Mouse (Mus musculus): ENCODE results near the gene Camk2d. TPM values are rescaled to one million over a fixed set of nuclear protein-coding genes. Genes with fewer than 3 reads are reported as not detected.
A peak's percentile ranks its signal among the peaks of the same experiment; 100 is the strongest.

Camk2d gene
- polyA plus RNA-seq, 1 experiment from 2014 or later = 34.9 TPM

- 33% methylated on average over 10 of the region's 10 CpGs for WGBS
- no peak overlapping the region for H3K9ac ChIP-seq (ENCODE audit: low read length)
- peak overlapping the region; percentile 67 for H3K27ac ChIP-seq (replicated peaks)
- H3K4me1 ChIP-seq (replicated peaks; ENCODE audit: control insufficient read depth, insufficient read depth) = peaks cover 5% of the 10 kb centered on the region; the same call in 1 of the 2 replicates
- no peak overlapping the region; the same call in 1 of the 2 replicates for H3K4me3 ChIP-seq (ENCODE audit: low read depth, low read length)
- no peaks in the 10 kb centered on the region for H3K27me3 ChIP-seq (ENCODE audit: control insufficient read depth, insufficient read depth, low read length)
- H3K4me2 ChIP-seq (replicated peaks; ENCODE audit: low read depth) = no peak overlapping the region
- H3K36me3 ChIP-seq (ENCODE audit: control insufficient read depth, insufficient read depth, low read length) = no peaks in the 10 kb centered on the region
- ATAC-seq (ENCODE audit: low FRiP score, low TSS enrichment) (no peak; the same call in 1 of the 2 replicates), DNase-seq (ENCODE audit: low spot score) (no peak)
- no peaks in the 10 kb centered on the region for H3K9me3 ChIP-seq (ENCODE audit: control insufficient read depth, low read length)
- TF ChIP-seq CTCF (IDR thresholded peaks at IDR 0.05; ENCODE audit: low read depth) = peak; percentile 4; the same call in 1 of the 2 replicates
- TF ChIP-seq EP300 (optimal IDR thresholded peaks at IDR 0.05) = no peak
Measured at GRCm38 (mm10) chr3:126668692-126669091, 72.6 kb downstream of the Camk2d start.

- peaks cover 5% of the 10 kb centered on the region; the same call in 1 of the 2 replicates for H3K4me1 ChIP-seq (replicated peaks; ENCODE audit: control insufficient read depth, insufficient read depth)
- no peak for TF ChIP-seq CTCF (IDR thresholded peaks at IDR 0.05; ENCODE audit: low read depth)
- no peak for TF ChIP-seq EP300 (optimal IDR thresholded peaks at IDR 0.05)
- no peaks in the 10 kb centered on the region for H3K9me3 ChIP-seq (ENCODE audit: control insufficient read depth, low read length)
- ATAC-seq (ENCODE audit: low FRiP score, low TSS enrichment) (no peak), DNase-seq (ENCODE audit: low spot score) (no peak)
- 64% methylated on average over 3 of the region's 3 CpGs for WGBS
- H3K4me2 ChIP-seq (replicated peaks; ENCODE audit: low read depth) = no peak overlapping the region
- H3K27ac ChIP-seq (replicated peaks) = no peak overlapping the region
- no peak overlapping the region for H3K4me3 ChIP-seq (ENCODE audit: low read depth, low read length)
- H3K36me3 ChIP-seq (ENCODE audit: control insufficient read depth, insufficient read depth, low read length) = no peaks in the 10 kb centered on the region
- no peak overlapping the region for H3K9ac ChIP-seq (ENCODE audit: low read length)
- H3K27me3 ChIP-seq (ENCODE audit: control insufficient read depth, insufficient read depth, low read length) = no peaks in the 10 kb centered on the region
Measured at GRCm38 (mm10) chr3:126670413-126670812, 74.3 kb downstream of the Camk2d start.

GRCm38 (mm10) chr3:126671292-126671691 lies 75.2 kb downstream of the Camk2d start:
- H3K27ac ChIP-seq (replicated peaks) = no peak overlapping the region
- no peaks in the 10 kb centered on the region for H3K27me3 ChIP-seq (ENCODE audit: control insufficient read depth, insufficient read depth, low read length)
- H3K9ac ChIP-seq (ENCODE audit: low read length) = no peak overlapping the region
- no peak overlapping the region for H3K4me2 ChIP-seq (replicated peaks; ENCODE audit: low read depth)
- ATAC-seq (ENCODE audit: low FRiP score, low TSS enrichment) (no peak), DNase-seq (ENCODE audit: low spot score) (no peak)
- no peaks in the 10 kb centered on the region for H3K36me3 ChIP-seq (ENCODE audit: control insufficient read depth, insufficient read depth, low read length)
- TF ChIP-seq EP300 (optimal IDR thresholded peaks at IDR 0.05) (no peak), CTCF (IDR thresholded peaks at IDR 0.05; ENCODE audit: low read depth) (no peak)
- H3K9me3 ChIP-seq (ENCODE audit: control insufficient read depth, low read length) = no peaks in the 10 kb centered on the region
- no peak overlapping the region for H3K4me3 ChIP-seq (ENCODE audit: low read depth, low read length)
- peaks cover 5% of the 10 kb centered on the region; the same call in 1 of the 2 replicates for H3K4me1 ChIP-seq (replicated peaks; ENCODE audit: control insufficient read depth, insufficient read depth)
- 62% methylated on average over 6 of the region's 6 CpGs for WGBS

- Histone ChIP-seq H3K9ac (ENCODE audit: low read length) (no peak overlapping the region), H3K36me3 (ENCODE audit: control insufficient read depth, insufficient read depth, low read length) (no peaks in the 10 kb centered on the region), H3K9me3 (ENCODE audit: control insufficient read depth, low read length) (no peaks in the 10 kb centered on the region), H3K27ac (replicated peaks) (no peak overlapping the region), H3K4me2 (replicated peaks; ENCODE audit: low read depth) (no peak overlapping the region), H3K27me3 (ENCODE audit: control insufficient read depth, insufficient read depth, low read length) (no peaks in the 10 kb centered on the region), H3K4me1 (replicated peaks; ENCODE audit: control insufficient read depth, insufficient read depth) (no peaks in the 10 kb centered on the region), H3K4me3 (ENCODE audit: low read depth, low read length) (no peak overlapping the region)
- WGBS = 70% methylated on average over 5 of the region's 5 CpGs
- ATAC-seq (ENCODE audit: low FRiP score, low TSS enrichment) (no peak), DNase-seq (ENCODE audit: low spot score) (no peak)
- TF ChIP-seq EP300 (optimal IDR thresholded peaks at IDR 0.05) (no peak), CTCF (IDR thresholded peaks at IDR 0.05; ENCODE audit: low read depth) (no peak)
Measured at GRCm38 (mm10) chr3:126681051-126681450, 84.9 kb downstream of the Camk2d start.

- H3K4me1 ChIP-seq (replicated peaks; ENCODE audit: control insufficient read depth, insufficient read depth) = no peaks in the 10 kb centered on the region
- TF ChIP-seq EP300 (optimal IDR thresholded peaks at IDR 0.05) (no peak), CTCF (IDR thresholded peaks at IDR 0.05; ENCODE audit: low read depth) (no peak)
- ATAC-seq (ENCODE audit: low FRiP score, low TSS enrichment) (no peak), DNase-seq (ENCODE audit: low spot score) (no peak)
- H3K27me3 ChIP-seq (ENCODE audit: control insufficient read depth, insufficient read depth, low read length) = no peaks in the 10 kb centered on the region
- no peak overlapping the region for H3K4me2 ChIP-seq (replicated peaks; ENCODE audit: low read depth)
- no peak overlapping the region for H3K27ac ChIP-seq (replicated peaks)
- no peak overlapping the region for H3K9ac ChIP-seq (ENCODE audit: low read length)
- no peak overlapping the region for H3K4me3 ChIP-seq (ENCODE audit: low read depth, low read length)
- 70% methylated on average over 4 of the region's 4 CpGs for WGBS
- no peaks in the 10 kb centered on the region for H3K9me3 ChIP-seq (ENCODE audit: control insufficient read depth, low read length)
- H3K36me3 ChIP-seq (ENCODE audit: control insufficient read depth, insufficient read depth, low read length) = no peaks in the 10 kb centered on the region
Measured at GRCm38 (mm10) chr3:126681996-126682395, 85.9 kb downstream of the Camk2d start.

- H3K27ac ChIP-seq (replicated peaks) = no peak overlapping the region
- no peaks in the 10 kb centered on the region for H3K4me1 ChIP-seq (replicated peaks; ENCODE audit: control insufficient read depth, insufficient read depth)
- no peak for TF ChIP-seq EP300 (optimal IDR thresholded peaks at IDR 0.05)
- TF ChIP-seq CTCF (IDR thresholded peaks at IDR 0.05; ENCODE audit: low read depth) = no peak
- H3K27me3 ChIP-seq (ENCODE audit: control insufficient read depth, insufficient read depth, low read length) = no peaks in the 10 kb centered on the region
- no peaks in the 10 kb centered on the region for H3K9me3 ChIP-seq (ENCODE audit: control insufficient read depth, low read length)
- peak; percentile 45; the same call in 1 of the 2 replicates for ATAC-seq (ENCODE audit: low FRiP score, low TSS enrichment)
- no peak overlapping the region for H3K4me3 ChIP-seq (ENCODE audit: low read depth, low read length)
- whole genome bisulfite sequencing = 55% methylated on average over 6 of the region's 6 CpGs
- H3K9ac ChIP-seq (ENCODE audit: low read length) = no peak overlapping the region
- H3K36me3 ChIP-seq (ENCODE audit: control insufficient read depth, insufficient read depth, low read length) = no peaks in the 10 kb centered on the region
- H3K4me2 ChIP-seq (replicated peaks; ENCODE audit: low read depth) = no peak overlapping the region
- DNase-seq (ENCODE audit: low spot score) = no peak
Measured at GRCm38 (mm10) chr3:126685363-126685762, 89.3 kb downstream of the Camk2d start.

Measured in stomach, postnatal 0 days (tissue).